Mouse (Mus musculus): Measurements from ENCODE around the gene Ube3a. TPM values are rescaled to one million over a fixed set of nuclear protein-coding genes. Genes with fewer than 3 reads are reported as not detected.

Gene Ube3a
- 111 TPM in 2 replicates for polyA plus RNA-seq (2016; fragmentation: Nextera tagmentation; extraction: Ambion mirVana)

- WGBS, result 1% methylated on average over 50 of the region's 50 CpGs
- no peaks in the 10 kb centered on the region for H3K27me3 ChIP-seq (ENCODE audit: insufficient read depth, poor library complexity, severe bottlenecking)
Measured at GRCm38 (mm10) chr7:59228045-59228865, at the start of gene Ube3a. Gene Ube3a, plus strand, starts transcription at chr7:59228750.

GRCm38 (mm10) chr7:59192831-59193230, 35.7 kb upstream of the Ube3a start:
- DNase-seq (ENCODE audit: low spot score), result no peak
- no peaks in the 10 kb centered on the region for H3K36me3 ChIP-seq
- no peaks in the 10 kb centered on the region for H3K4me1 ChIP-seq
- H3K27ac ChIP-seq, result no peak overlapping the region
- no peaks in the 10 kb centered on the region for H3K9me3 ChIP-seq
- H3K4me3 ChIP-seq, result no peak overlapping the region
- H3K27me3 ChIP-seq (ENCODE audit: insufficient read depth, poor library complexity, severe bottlenecking), result no peaks in the 10 kb centered on the region

More at GRCm38 (mm10) chr7:59228045-59228865, at the start of gene Ube3a:
- Histone ChIP-seq H3K36me3 (no peaks in the 10 kb centered on the region), H3K4me1 (no peaks in the 10 kb centered on the region), H3K9me3 (no peaks in the 10 kb centered on the region), H3K27ac (peak within 1 kb of the TSS; percentile 95), H3K4me3 (peak within 1 kb of the TSS; percentile 82)
- peak; percentile 99 for DNase-seq (ENCODE audit: low spot score)

- WGBS, result 74% methylated on average over 1 of the region's 1 CpGs
- peak; percentile 61 for DNase-seq (ENCODE audit: low spot score)
- no peak overlapping the region for H3K4me3 ChIP-seq
- H3K36me3 ChIP-seq, result no peaks in the 10 kb centered on the region
- H3K27ac ChIP-seq, result no peak overlapping the region
- peaks cover 6% of the 10 kb centered on the region; the same call in 1 of the 2 replicates for H3K9me3 ChIP-seq
- H3K27me3 ChIP-seq (ENCODE audit: insufficient read depth, poor library complexity, severe bottlenecking), result no peaks in the 10 kb centered on the region
- H3K4me1 ChIP-seq, result no peaks in the 10 kb centered on the region
Measured at GRCm38 (mm10) chr7:59214911-59215310, 13.6 kb upstream of the Ube3a start.

GRCm38 (mm10) chr7:59221244-59221643, 7.3 kb upstream of the Ube3a start:
- DNase-seq (ENCODE audit: low spot score), result peak; percentile 38
- 95% methylated on average over 1 of the region's 1 CpGs for WGBS
- no peaks in the 10 kb centered on the region for H3K4me1 ChIP-seq
- no peak overlapping the region for H3K4me3 ChIP-seq
- H3K9me3 ChIP-seq, result no peaks in the 10 kb centered on the region
- no peaks in the 10 kb centered on the region for H3K27me3 ChIP-seq (ENCODE audit: insufficient read depth, poor library complexity, severe bottlenecking)
- no peak overlapping the region for H3K27ac ChIP-seq
- no peaks in the 10 kb centered on the region for H3K36me3 ChIP-seq

- Histone ChIP-seq H3K4me3 (peak overlapping the region; percentile 82), H3K27me3 (ENCODE audit: insufficient read depth, poor library complexity, severe bottlenecking) (no peaks in the 10 kb centered on the region), H3K27ac (peak overlapping the region; percentile 95), H3K4me1 (no peaks in the 10 kb centered on the region), H3K36me3 (no peaks in the 10 kb centered on the region), H3K9me3 (no peaks in the 10 kb centered on the region)
- no peak for DNase-seq (ENCODE audit: low spot score)
- WGBS, result under 1% methylated on average over 39 of the region's 39 CpGs
Measured at GRCm38 (mm10) chr7:59228866-59229182, 274 bp downstream of the Ube3a start.

- peak overlapping the region; percentile 95 for H3K27ac ChIP-seq
- peak; percentile 84 for DNase-seq (ENCODE audit: low spot score)
- no peaks in the 10 kb centered on the region for H3K4me1 ChIP-seq
- WGBS, result under 1% methylated on average over 52 of the region's 52 CpGs
- H3K36me3 ChIP-seq, result no peaks in the 10 kb centered on the region
- H3K4me3 ChIP-seq, result peak overlapping the region; percentile 82
- H3K9me3 ChIP-seq, result no peaks in the 10 kb centered on the region
- H3K27me3 ChIP-seq (ENCODE audit: insufficient read depth, poor library complexity, severe bottlenecking), result no peaks in the 10 kb centered on the region
Measured at GRCm38 (mm10) chr7:59229183-59229911, 797 bp downstream of the Ube3a start.

- WGBS, result 54% methylated on average over 4 of the region's 4 CpGs
- no peaks in the 10 kb centered on the region for H3K9me3 ChIP-seq
Measured at GRCm38 (mm10) chr7:59230304-59230703, 1.8 kb downstream of the Ube3a start.

GRCm38 (mm10) chr7:59230768-59231167, 2.2 kb downstream of the Ube3a start:
- no peak for DNase-seq (ENCODE audit: low spot score)
- no peaks in the 10 kb centered on the region for H3K4me1 ChIP-seq
- WGBS, result 73% methylated on average over 5 of the region's 5 CpGs
- H3K27ac ChIP-seq, result no peak overlapping the region
- no peaks in the 10 kb centered on the region for H3K27me3 ChIP-seq (ENCODE audit: insufficient read depth, poor library complexity, severe bottlenecking)
- peak overlapping the region; percentile 82 for H3K4me3 ChIP-seq
- H3K36me3 ChIP-seq, result no peaks in the 10 kb centered on the region
- H3K9me3 ChIP-seq, result no peaks in the 10 kb centered on the region

More at GRCm38 (mm10) chr7:59230304-59230703, 1.8 kb downstream of the Ube3a start:
- Histone ChIP-seq H3K27me3 (ENCODE audit: insufficient read depth, poor library complexity, severe bottlenecking) (no peaks in the 10 kb centered on the region), H3K36me3 (no peaks in the 10 kb centered on the region), H3K27ac (no peak overlapping the region), H3K4me1 (no peaks in the 10 kb centered on the region), H3K4me3 (peak overlapping the region; percentile 82)
- DNase-seq (ENCODE audit: low spot score), result no peak

- no peak for DNase-seq (ENCODE audit: low spot score)
- WGBS, result 63% methylated on average over 1 of the region's 1 CpGs
- no peaks in the 10 kb centered on the region for H3K27me3 ChIP-seq (ENCODE audit: insufficient read depth, poor library complexity, severe bottlenecking)
- no peaks in the 10 kb centered on the region for H3K36me3 ChIP-seq
- H3K27ac ChIP-seq, result no peak overlapping the region
- no peaks in the 10 kb centered on the region for H3K4me1 ChIP-seq
- no peak overlapping the region for H3K4me3 ChIP-seq
- H3K9me3 ChIP-seq, result no peaks in the 10 kb centered on the region
Measured at GRCm38 (mm10) chr7:59231960-59232359, 3.4 kb downstream of the Ube3a start.

- Histone ChIP-seq H3K36me3 (no peaks in the 10 kb centered on the region), H3K27me3 (ENCODE audit: insufficient read depth, poor library complexity, severe bottlenecking) (no peaks in the 10 kb centered on the region), H3K4me1 (no peaks in the 10 kb centered on the region), H3K4me3 (no peak overlapping the region), H3K27ac (no peak overlapping the region), H3K9me3 (no peaks in the 10 kb centered on the region)
- no peak for DNase-seq (ENCODE audit: low spot score)
- WGBS, result 91% methylated on average over 8 of the region's 8 CpGs
Measured at GRCm38 (mm10) chr7:59234773-59235401, 6.3 kb downstream of the Ube3a start.

GRCm38 (mm10) chr7:59243257-59243656, 14.7 kb downstream of the Ube3a start:
- H3K36me3 ChIP-seq, result peaks cover 9% of the 10 kb centered on the region
- WGBS, result 77% methylated on average over 3 of the region's 3 CpGs
- no peak overlapping the region for H3K27ac ChIP-seq
- H3K4me3 ChIP-seq, result no peak overlapping the region
- no peaks in the 10 kb centered on the region for H3K4me1 ChIP-seq
- DNase-seq (ENCODE audit: low spot score), result no peak
- no peaks in the 10 kb centered on the region for H3K9me3 ChIP-seq
- H3K27me3 ChIP-seq (ENCODE audit: insufficient read depth, poor library complexity, severe bottlenecking), result no peaks in the 10 kb centered on the region

GRCm38 (mm10) chr7:59245541-59245940, 17.0 kb downstream of the Ube3a start:
- H3K4me1 ChIP-seq, result no peaks in the 10 kb centered on the region
- H3K4me3 ChIP-seq, result no peak overlapping the region
- no peak overlapping the region for H3K27ac ChIP-seq
- no peaks in the 10 kb centered on the region for H3K27me3 ChIP-seq (ENCODE audit: insufficient read depth, poor library complexity, severe bottlenecking)
- no peaks in the 10 kb centered on the region for H3K9me3 ChIP-seq
- 91% methylated on average over 2 of the region's 2 CpGs for WGBS
- H3K36me3 ChIP-seq, result peaks cover 15% of the 10 kb centered on the region
- no peak for DNase-seq (ENCODE audit: low spot score)

- Histone ChIP-seq H3K9me3 (no peaks in the 10 kb centered on the region), H3K4me1 (peaks cover 4% of the 10 kb centered on the region; the same call in 1 of the 2 replicates), H3K36me3 (peaks cover 40% of the 10 kb centered on the region), H3K27ac (no peak overlapping the region), H3K27me3 (ENCODE audit: insufficient read depth, poor library complexity, severe bottlenecking) (no peaks in the 10 kb centered on the region), H3K4me3 (no peak overlapping the region)
- no peak for DNase-seq (ENCODE audit: low spot score)
- WGBS, result 99% methylated on average over 2 of the region's 2 CpGs
Measured at GRCm38 (mm10) chr7:59253373-59253772, 24.8 kb downstream of the Ube3a start.
